Mouse (Mus musculus): ENCODE results near the gene Olfr56.

DNA sequence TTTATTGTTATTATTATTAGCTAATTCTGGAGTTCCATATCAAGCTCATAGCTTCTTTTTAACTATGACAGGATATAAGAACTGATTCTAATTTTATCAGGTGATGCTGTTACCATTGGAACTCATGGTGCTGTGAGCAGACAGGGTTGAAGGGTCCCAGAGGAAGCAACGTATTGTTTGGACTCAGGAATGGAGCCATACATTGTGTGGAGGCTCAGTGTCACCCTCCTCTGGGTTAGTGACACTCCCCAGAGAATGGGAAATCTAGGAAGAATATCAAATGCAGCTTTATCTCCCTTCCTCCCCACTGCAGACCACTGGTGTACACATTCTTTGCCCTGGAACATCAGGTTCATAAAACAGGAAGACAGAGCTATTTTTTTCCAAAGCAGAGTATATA lies 204.5 kb downstream of the Olfr56 start:
- no peak for TF ChIP-seq CTCF (IDR thresholded peaks at IDR 0.05; ENCODE audit: low read depth, low read length)
- TF ChIP-seq POLR2AphosphoS5 (IDR thresholded peaks at IDR 0.05; ENCODE audit: insufficient replicate concordance, low read depth, low read length) = no peak
- TF ChIP-seq GATA1 (IDR thresholded peaks at IDR 0.05; ENCODE audit: borderline replicate concordance, low read length) = no peak
